Mouse (Mus musculus): Measurements from ENCODE around the gene 1110051M20Rik. TPM values are rescaled to one million over a fixed set of nuclear protein-coding genes. Genes with fewer than 3 reads are reported as not detected.

1110051M20Rik gene
- polyA plus RNA-seq, 1 experiment from 2014 or later: 130 TPM

- Histone ChIP-seq H3K9me3 (no peaks in the 10 kb centered on the region), H3K4me3 (no peak overlapping the region), H3K4me1 (replicated peaks) (0 out of 2 replicates have a peak, but pooled peaks cover 2% of the 10 kb centered on the region), H3K27me3 (no peaks in the 10 kb centered on the region), H3K9ac (no peak overlapping the region), H3K4me2 (no peak overlapping the region), H3K36me3 (no peaks in the 10 kb centered on the region), H3K27ac (replicated peaks) (no peak overlapping the region)
- 70% methylated on average over 5 of the region's 5 CpGs for WGBS
- ATAC-seq (ENCODE audit: low read depth): no peak
Observed at GRCm38 (mm10) chr2:91437116-91437815, 7.2 kb downstream of the 1110051M20Rik start.

- no peaks in the 10 kb centered on the region for H3K27me3 ChIP-seq
- H3K9ac ChIP-seq: no peak overlapping the region
- H3K36me3 ChIP-seq: no peaks in the 10 kb centered on the region
- H3K4me1 ChIP-seq (replicated peaks): no peaks in the 10 kb centered on the region
- WGBS: 68% methylated on average over 8 of the region's 8 CpGs
- no peak overlapping the region for H3K4me3 ChIP-seq
- no peaks in the 10 kb centered on the region for H3K9me3 ChIP-seq
- no peak overlapping the region for H3K4me2 ChIP-seq
- no peak for ATAC-seq (ENCODE audit: low read depth)
- no peak overlapping the region for H3K27ac ChIP-seq (replicated peaks)
Observed at GRCm38 (mm10) chr2:91436713-91437112, 7.8 kb downstream of the 1110051M20Rik start.

DNA sequence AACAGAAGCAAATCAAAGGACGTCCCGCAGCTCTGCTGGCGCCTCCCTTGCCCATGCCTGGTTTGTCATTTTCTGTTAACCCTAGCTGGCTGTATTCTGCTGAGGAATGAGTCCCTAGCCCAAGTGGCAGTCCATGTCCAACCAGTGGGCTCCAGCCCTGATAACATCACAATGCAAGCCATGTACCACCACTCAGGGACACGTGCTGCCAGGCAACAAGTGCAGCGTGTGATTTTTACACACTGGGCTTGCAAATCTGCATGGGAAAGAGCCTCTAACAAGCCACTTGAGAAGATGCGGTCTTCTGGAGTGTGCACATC is 13.9 kb downstream of the 1110051M20Rik start:
- H3K4me2 ChIP-seq: peak overlapping the region; percentile 20; the same call in 1 of the 2 replicates
- peak overlapping the region; percentile 30 for H3K27ac ChIP-seq (replicated peaks)
- H3K4me1 ChIP-seq (replicated peaks): peaks cover 25% of the 10 kb centered on the region
- no peak overlapping the region for H3K4me3 ChIP-seq
- peak; percentile 59; the same call in 1 of the 2 replicates for ATAC-seq (ENCODE audit: low read depth)
- no peak overlapping the region for H3K9ac ChIP-seq
- H3K36me3 ChIP-seq: no peaks in the 10 kb centered on the region
- WGBS: 10% methylated on average over 6 of the region's 6 CpGs
- no peaks in the 10 kb centered on the region for H3K27me3 ChIP-seq
- H3K9me3 ChIP-seq: no peaks in the 10 kb centered on the region

DNA sequence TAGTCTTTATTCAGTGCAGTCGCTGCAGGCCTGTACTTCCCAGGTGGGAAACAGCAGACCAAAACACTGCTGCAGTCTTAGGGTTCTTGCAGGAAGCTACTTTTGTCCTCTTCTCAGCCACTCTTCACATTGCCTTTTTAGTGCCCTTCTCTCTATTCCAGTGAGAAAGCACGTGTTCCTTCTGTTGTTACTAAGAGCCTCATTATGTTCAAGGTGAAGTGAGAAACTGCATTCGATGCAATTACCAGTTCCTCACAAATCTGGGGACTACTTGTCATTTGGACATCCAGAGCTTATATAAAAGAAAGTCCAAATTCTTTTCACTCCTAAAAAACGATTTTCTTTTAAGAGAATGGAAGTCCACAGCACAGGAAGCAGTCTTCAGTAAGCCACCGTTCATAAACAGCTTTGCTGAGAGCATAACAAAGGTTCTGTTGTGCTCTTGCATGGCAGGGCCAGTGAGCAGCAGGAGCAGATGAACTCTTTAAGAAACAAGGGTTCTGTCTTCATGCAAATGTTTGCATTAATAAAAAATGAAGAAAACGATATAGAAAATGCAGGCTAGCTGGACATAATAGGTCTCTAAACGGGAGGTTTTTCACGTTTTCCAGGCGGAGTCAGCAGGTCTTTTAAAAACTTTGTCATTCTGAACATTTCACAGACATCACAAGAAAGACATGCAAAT is 14.4 kb downstream of the 1110051M20Rik start:
- Histone ChIP-seq H3K4me3 (no peak overlapping the region), H3K27ac (replicated peaks) (peak overlapping the region; percentile 30), H3K4me2 (peak overlapping the region; percentile 20; the same call in 1 of the 2 replicates), H3K27me3 (no peaks in the 10 kb centered on the region), H3K36me3 (no peaks in the 10 kb centered on the region), H3K9me3 (no peaks in the 10 kb centered on the region), H3K9ac (no peak overlapping the region), H3K4me1 (replicated peaks) (peaks cover 25% of the 10 kb centered on the region)
- WGBS: 9% methylated on average over 9 of the region's 9 CpGs
- ATAC-seq (ENCODE audit: low read depth): no peak

DNA sequence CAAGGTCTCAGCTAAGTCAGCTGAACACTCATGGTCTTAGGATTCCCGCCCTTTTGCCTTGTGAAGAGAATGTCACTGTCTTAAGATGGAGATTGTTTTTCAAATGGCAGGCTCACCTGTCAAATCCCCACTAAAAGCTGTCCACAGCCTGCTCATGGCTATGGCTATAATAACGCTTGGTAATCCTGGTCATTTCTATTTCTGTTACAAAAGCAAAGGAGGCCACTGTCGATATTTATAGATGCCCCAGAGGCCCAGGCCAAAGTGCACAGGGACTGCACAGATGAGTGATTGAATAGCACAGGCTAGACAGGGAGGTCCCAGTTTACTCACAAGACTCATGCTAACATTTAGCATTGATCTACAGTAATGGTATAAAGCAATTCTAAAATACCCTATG is 15.4 kb downstream of the 1110051M20Rik start:
- Histone ChIP-seq H3K9me3 (no peaks in the 10 kb centered on the region), H3K36me3 (no peaks in the 10 kb centered on the region), H3K27me3 (no peaks in the 10 kb centered on the region), H3K27ac (replicated peaks) (no peak overlapping the region; the same call in 1 of the 2 replicates), H3K4me3 (no peak overlapping the region), H3K9ac (no peak overlapping the region), H3K4me1 (replicated peaks) (peaks cover 25% of the 10 kb centered on the region), H3K4me2 (no peak overlapping the region)
- WGBS: 76% methylated on average over 3 of the region's 3 CpGs
- ATAC-seq (ENCODE audit: low read depth): no peak

- Histone ChIP-seq H3K36me3 (peaks cover 5% of the 10 kb centered on the region), H3K27ac (replicated peaks) (no peak overlapping the region), H3K9ac (no peak overlapping the region), H3K27me3 (no peaks in the 10 kb centered on the region), H3K9me3 (peaks cover 2% of the 10 kb centered on the region; the same call in 1 of the 2 replicates), H3K4me2 (no peak overlapping the region), H3K4me1 (replicated peaks) (peaks cover 24% of the 10 kb centered on the region), H3K4me3 (no peak overlapping the region)
- WGBS: 85% methylated on average over 1 of the region's 1 CpGs
- no peak for ATAC-seq (ENCODE audit: low read depth)
Observed at GRCm38 (mm10) chr2:91426321-91426720, 18.2 kb downstream of the 1110051M20Rik start.

- Histone ChIP-seq H3K4me3 (no peak overlapping the region), H3K4me1 (replicated peaks) (peaks cover 2% of the 10 kb centered on the region; the same call in 1 of the 2 replicates), H3K27ac (replicated peaks) (no peak overlapping the region), H3K27me3 (no peaks in the 10 kb centered on the region), H3K9ac (no peak overlapping the region), H3K36me3 (peaks cover 19% of the 10 kb centered on the region), H3K9me3 (peaks cover 7% of the 10 kb centered on the region; the same call in 1 of the 2 replicates), H3K4me2 (no peak overlapping the region)
- 90% methylated on average over 7 of the region's 7 CpGs for WGBS
- no peak for ATAC-seq (ENCODE audit: low read depth)
Observed at GRCm38 (mm10) chr2:91424061-91424720, 20.3 kb downstream of the 1110051M20Rik start.

- Histone ChIP-seq H3K27me3 (no peaks in the 10 kb centered on the region), H3K4me2 (no peak overlapping the region), H3K9ac (no peak overlapping the region), H3K4me3 (no peak overlapping the region), H3K4me1 (replicated peaks) (no peaks in the 10 kb centered on the region; the same call in 1 of the 2 replicates), H3K27ac (replicated peaks) (no peak overlapping the region), H3K36me3 (peaks cover 19% of the 10 kb centered on the region), H3K9me3 (peaks cover 7% of the 10 kb centered on the region; the same call in 1 of the 2 replicates)
- 73% methylated on average over 5 of the region's 5 CpGs for WGBS
- no peak for ATAC-seq (ENCODE audit: low read depth)
Observed at GRCm38 (mm10) chr2:91421641-91422040, 22.9 kb downstream of the 1110051M20Rik start.

DNA sequence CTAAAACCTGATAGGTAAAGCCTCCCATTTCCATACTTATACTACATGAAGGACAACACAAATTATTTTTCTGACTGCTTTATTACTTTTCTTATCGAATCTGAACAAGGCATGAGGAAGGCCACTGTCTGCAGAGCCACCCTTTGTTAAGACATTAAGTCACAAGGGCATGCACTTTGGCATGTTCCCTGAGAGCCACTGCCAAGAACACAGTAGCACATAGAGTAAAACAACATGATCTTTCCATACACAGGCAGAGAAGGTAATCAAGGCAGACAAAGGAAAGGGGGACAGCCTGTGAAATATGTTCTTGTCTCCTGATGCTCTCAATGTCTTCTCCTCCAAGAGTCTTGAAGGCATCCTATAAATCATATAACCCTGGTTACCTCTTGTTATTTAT is 30.7 kb downstream of the 1110051M20Rik start:
- no peak overlapping the region for H3K9ac ChIP-seq
- no peaks in the 10 kb centered on the region for H3K36me3 ChIP-seq
- H3K4me3 ChIP-seq: no peak overlapping the region
- peaks cover 5% of the 10 kb centered on the region; the same call in 1 of the 2 replicates for H3K4me1 ChIP-seq (replicated peaks)
- no peak overlapping the region for H3K27ac ChIP-seq (replicated peaks)
- H3K4me2 ChIP-seq: no peak overlapping the region
- H3K27me3 ChIP-seq: no peaks in the 10 kb centered on the region
- no peaks in the 10 kb centered on the region for H3K9me3 ChIP-seq
- WGBS: 46% methylated on average over 1 of the region's 1 CpGs
- ATAC-seq (ENCODE audit: low read depth): no peak

GRCm38 (mm10) chr2:91412361-91412760 is 32.1 kb downstream of the 1110051M20Rik start:
- peaks cover 5% of the 10 kb centered on the region; the same call in 1 of the 2 replicates for H3K4me1 ChIP-seq (replicated peaks)
- H3K27ac ChIP-seq (replicated peaks): no peak overlapping the region
- no peaks in the 10 kb centered on the region for H3K9me3 ChIP-seq
- H3K4me3 ChIP-seq: no peak overlapping the region
- no peak overlapping the region for H3K4me2 ChIP-seq
- H3K9ac ChIP-seq: no peak overlapping the region
- WGBS: 66% methylated on average over 5 of the region's 5 CpGs
- no peak for ATAC-seq (ENCODE audit: low read depth)
- no peaks in the 10 kb centered on the region for H3K27me3 ChIP-seq
- no peaks in the 10 kb centered on the region for H3K36me3 ChIP-seq

GRCm38 (mm10) chr2:91411473-91411872 is 33.0 kb downstream of the 1110051M20Rik start:
- 57% methylated on average over 2 of the region's 2 CpGs for WGBS
- Histone ChIP-seq H3K9ac (no peak overlapping the region), H3K27me3 (no peaks in the 10 kb centered on the region), H3K4me2 (no peak overlapping the region), H3K36me3 (no peaks in the 10 kb centered on the region), H3K9me3 (no peaks in the 10 kb centered on the region), H3K27ac (replicated peaks) (no peak overlapping the region), H3K4me3 (no peak overlapping the region), H3K4me1 (replicated peaks) (peaks cover 5% of the 10 kb centered on the region; the same call in 1 of the 2 replicates)
- no peak for ATAC-seq (ENCODE audit: low read depth)

DNA sequence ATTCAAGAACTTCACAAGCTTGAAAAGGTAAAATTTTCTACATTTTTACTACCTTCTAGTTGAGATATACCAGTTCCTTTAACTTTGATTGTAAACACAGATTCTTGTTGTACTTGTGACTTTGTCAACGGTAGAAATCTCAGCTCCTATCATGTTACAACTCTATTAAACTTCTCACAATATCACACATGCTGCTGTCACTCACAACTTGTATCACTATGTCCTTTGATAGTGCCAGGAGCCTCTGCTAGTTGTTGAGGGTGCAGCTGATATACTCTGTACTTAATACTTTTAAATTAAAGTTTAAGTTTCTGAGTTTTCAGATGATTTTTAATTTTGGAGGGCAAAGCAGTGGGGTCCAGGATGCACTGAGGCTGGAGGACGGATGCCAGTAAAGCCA is 36.5 kb downstream of the 1110051M20Rik start:
- no peak for ATAC-seq (ENCODE audit: low read depth)
- no peaks in the 10 kb centered on the region for H3K4me1 ChIP-seq (replicated peaks)
- 84% methylated on average over 2 of the region's 2 CpGs for WGBS
- H3K9me3 ChIP-seq: no peaks in the 10 kb centered on the region
- H3K36me3 ChIP-seq: no peaks in the 10 kb centered on the region
- no peak overlapping the region for H3K4me3 ChIP-seq
- H3K27me3 ChIP-seq: no peaks in the 10 kb centered on the region
- no peak overlapping the region for H3K4me2 ChIP-seq
- H3K27ac ChIP-seq (replicated peaks): no peak overlapping the region
- no peak overlapping the region for H3K9ac ChIP-seq

Measured in neural tube, embryonic 13.5 days (tissue).